Mouse (Mus musculus): ENCODE measurements around the gene Hfm1. TPM values are rescaled to one million over a fixed set of nuclear protein-coding genes. Genes with fewer than 3 reads are reported as not detected.

The Hfm1 gene
- not detected in 2 replicates for polyA plus RNA-seq (2012; ENCODE audit: insufficient read depth, insufficient read length, missing spikeins)

DNA sequence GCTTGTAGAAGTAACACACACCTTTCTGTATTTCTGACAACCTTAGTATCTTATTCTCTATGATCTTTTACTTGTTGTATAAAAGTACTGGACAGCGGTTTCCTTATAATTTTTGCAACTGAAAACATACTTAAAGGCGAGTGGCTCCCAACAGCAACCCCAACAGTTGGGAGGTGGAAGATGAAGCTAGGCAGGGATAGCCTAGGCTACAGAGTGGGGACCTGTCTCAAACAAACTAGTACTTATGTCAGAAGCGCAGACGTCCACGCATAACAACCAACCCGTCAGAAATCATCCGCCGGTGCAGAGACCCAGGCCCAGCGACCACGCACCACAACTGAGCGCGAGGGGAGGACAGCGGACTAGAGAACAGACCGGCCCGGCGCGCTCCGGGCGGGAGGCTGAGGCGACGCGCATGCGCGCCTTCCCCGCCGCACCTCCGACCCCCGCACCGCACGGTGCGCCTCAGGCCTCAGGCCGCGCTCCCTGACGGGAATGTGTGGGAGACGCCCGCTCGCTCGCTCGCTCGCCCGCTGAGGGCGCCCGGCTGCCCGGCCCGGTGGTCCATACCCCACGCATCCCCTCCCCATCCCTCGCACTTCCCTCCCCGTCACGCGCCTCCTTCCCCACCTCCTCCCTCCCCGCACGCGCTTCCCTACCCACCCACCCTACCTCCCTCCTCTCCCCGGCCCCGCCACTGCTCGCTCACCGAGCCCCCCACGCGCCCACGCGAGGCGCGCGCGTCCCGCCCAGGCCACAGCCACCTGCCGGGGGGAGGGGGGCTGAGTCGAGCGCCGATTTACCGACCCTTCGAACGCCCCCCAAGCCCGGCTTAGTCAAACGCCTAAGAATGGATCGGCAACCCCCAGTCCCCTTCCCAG is at the start of gene Hfm1:
Hfm1 (minus strand) TSS at position 834 of the 881 bp plus-strand sequence.
- Histone ChIP-seq H3K27ac (ENCODE audit: insufficient read depth, low read depth, low read length) (no peak within 1 kb of the TSS), H3K4me3 (ENCODE audit: insufficient read depth, low read length) (peak within 1 kb of the TSS; percentile 58), H3K4me1 (ENCODE audit: control insufficient read depth, insufficient read depth, low read length) (peaks cover 3% of the 10 kb centered on the region)
- no peak for TF ChIP-seq CTCF (IDR thresholded peaks at IDR 0.05; ENCODE audit: low read depth, low read length)
- TF ChIP-seq POLR2A (IDR thresholded peaks at IDR 0.05; ENCODE audit: borderline replicate concordance, low read depth, low read length) = no peak

- Histone ChIP-seq H3K4me3 (ENCODE audit: insufficient read depth, low read length) (no peak overlapping the region), H3K4me1 (ENCODE audit: control insufficient read depth, insufficient read depth, low read length) (no peaks in the 10 kb centered on the region), H3K27ac (ENCODE audit: insufficient read depth, low read depth, low read length) (no peak overlapping the region)
- TF ChIP-seq POLR2A (IDR thresholded peaks at IDR 0.05; ENCODE audit: borderline replicate concordance, low read depth, low read length) = no peak
- TF ChIP-seq CTCF (IDR thresholded peaks at IDR 0.05; ENCODE audit: low read depth, low read length) = no peak
Measured at GRCm38 (mm10) chr5:106973883-106974282, 47.8 kb upstream of the Hfm1 start.

GRCm38 (mm10) chr5:106967578-106967977 is 41.5 kb upstream of the Hfm1 start:
- no peak overlapping the region for H3K4me3 ChIP-seq (ENCODE audit: insufficient read depth, low read length)
- TF ChIP-seq POLR2A (IDR thresholded peaks at IDR 0.05; ENCODE audit: borderline replicate concordance, low read depth, low read length) = no peak
- TF ChIP-seq CTCF (IDR thresholded peaks at IDR 0.05; ENCODE audit: low read depth, low read length) = no peak
- H3K27ac ChIP-seq (ENCODE audit: insufficient read depth, low read depth, low read length) = no peak overlapping the region

DNA sequence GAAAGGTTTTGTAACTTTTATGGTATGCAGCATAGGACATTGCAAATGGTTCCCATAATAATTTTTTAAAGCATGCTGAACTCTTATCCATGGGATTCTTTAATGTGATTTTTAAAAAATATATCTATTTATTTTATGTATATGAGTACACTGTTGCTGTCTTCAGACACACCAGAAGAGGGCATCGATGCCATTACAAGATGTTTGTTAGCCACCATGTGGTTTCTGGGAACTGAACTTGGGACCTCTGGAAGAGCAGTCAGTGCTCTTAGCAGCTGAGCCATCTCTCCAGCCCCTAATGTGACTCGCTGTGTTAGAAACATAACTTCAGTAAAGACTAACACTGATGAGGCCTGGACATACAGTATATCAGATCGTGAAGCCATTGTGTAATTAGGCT is 40.3 kb upstream of the Hfm1 start:
- H3K4me1 ChIP-seq (ENCODE audit: control insufficient read depth, insufficient read depth, low read length) = peaks cover 10% of the 10 kb centered on the region
- no peak for TF ChIP-seq POLR2A (IDR thresholded peaks at IDR 0.05; ENCODE audit: borderline replicate concordance, low read depth, low read length)
- no peak overlapping the region for H3K27ac ChIP-seq (ENCODE audit: insufficient read depth, low read depth, low read length)
- H3K4me3 ChIP-seq (ENCODE audit: insufficient read depth, low read length) = no peak overlapping the region

More at GRCm38 (mm10) chr5:106967578-106967977, 41.5 kb upstream of the Hfm1 start:
- H3K4me1 ChIP-seq (ENCODE audit: control insufficient read depth, insufficient read depth, low read length) = peaks cover 10% of the 10 kb centered on the region

DNA sequence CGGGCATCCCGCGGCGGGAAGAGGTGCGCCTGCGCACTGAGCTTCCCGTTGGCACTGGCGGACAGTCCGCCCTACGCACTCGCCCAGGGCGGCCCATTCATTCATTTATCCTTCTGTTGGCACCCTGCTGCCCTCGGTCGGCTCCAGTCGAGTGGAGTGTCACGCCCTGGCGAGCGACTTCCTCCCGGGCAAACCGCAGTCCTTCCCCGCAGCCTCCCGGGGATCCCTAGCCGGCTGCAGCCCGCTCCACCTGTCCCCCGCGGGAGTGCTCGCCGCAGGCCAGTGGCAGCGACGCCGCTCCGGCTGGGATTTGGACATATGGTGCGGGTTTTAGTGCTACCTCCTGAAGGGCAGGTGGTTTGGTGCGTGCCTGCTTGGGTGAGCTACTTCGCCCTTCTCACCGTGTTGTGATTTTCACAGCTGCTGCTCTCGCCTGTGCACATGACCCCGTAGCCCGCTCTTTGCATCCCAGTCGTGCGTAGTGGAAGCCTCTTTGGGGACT is 38.4 kb upstream of the Hfm1 start:
- H3K27ac ChIP-seq (ENCODE audit: insufficient read depth, low read depth, low read length) = peak overlapping the region; percentile 71

DNA sequence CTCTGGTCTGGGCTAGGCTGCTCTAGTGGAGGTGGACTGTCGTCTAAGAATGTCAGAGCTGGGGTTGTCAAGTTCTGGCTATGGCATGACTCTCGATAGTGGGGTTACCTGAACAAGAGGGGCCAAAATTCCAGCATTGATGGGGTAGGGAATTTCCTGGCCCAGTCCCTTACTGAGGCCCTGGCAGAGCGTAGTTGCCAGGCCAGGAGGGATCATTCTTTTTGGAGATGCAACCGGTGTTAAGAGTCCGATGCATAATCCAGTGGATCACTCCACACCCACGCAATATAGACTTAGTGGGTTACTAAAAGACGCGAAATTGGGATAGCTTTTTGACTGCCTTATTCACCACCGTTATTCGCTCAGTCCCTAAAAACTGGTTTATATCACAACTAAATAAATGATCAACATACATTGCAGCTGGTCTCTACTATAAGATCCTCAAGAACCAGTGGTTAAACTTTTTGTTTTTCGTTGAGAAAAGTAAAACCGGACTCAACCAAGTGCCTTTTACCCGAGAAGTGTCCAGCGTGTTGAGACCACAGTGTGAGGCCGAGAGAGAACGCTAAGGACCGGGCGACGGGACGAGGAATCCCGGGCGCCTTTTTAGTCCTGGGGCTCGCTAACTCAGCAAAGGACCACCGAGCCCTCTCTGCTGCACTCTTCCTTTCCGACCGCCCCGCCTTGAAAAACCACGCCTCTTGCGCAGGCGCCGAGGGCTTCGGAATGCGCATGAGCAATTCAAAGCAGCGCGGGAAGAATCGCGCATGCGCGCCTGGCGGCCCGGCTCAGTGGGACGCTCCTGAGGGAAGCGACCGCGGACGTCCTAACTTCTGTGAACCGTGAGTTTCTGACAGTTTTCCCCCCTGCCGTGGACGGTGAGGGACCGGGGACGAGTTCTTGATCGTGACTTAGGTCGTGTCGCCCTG is 37.7 kb upstream of the Hfm1 start, which contains the start of gene Cdc7:
Cdc7 (plus strand) TSS at position 739 of the 929 bp plus-strand sequence.
- Histone ChIP-seq H3K4me1 (ENCODE audit: control insufficient read depth, insufficient read depth, low read length) (peaks cover 17% of the 10 kb centered on the region), H3K4me3 (ENCODE audit: insufficient read depth, low read length) (peak within 1 kb of the TSS; percentile 94), H3K27ac (ENCODE audit: insufficient read depth, low read depth, low read length) (peak within 1 kb of the TSS; percentile 71)
- TF ChIP-seq POLR2A (IDR thresholded peaks at IDR 0.05; ENCODE audit: borderline replicate concordance, low read depth, low read length) (peak; percentile 74; the same call in 1 of the 2 replicates), CTCF (IDR thresholded peaks at IDR 0.05; ENCODE audit: low read depth, low read length) (no peak)

More for the DNA sequence above, 38.4 kb upstream of the Hfm1 start:
- H3K4me3 ChIP-seq (ENCODE audit: insufficient read depth, low read length) = peak overlapping the region; percentile 94
- TF ChIP-seq CTCF (IDR thresholded peaks at IDR 0.05; ENCODE audit: low read depth, low read length) = no peak
- no peak for TF ChIP-seq POLR2A (IDR thresholded peaks at IDR 0.05; ENCODE audit: borderline replicate concordance, low read depth, low read length)
- H3K4me1 ChIP-seq (ENCODE audit: control insufficient read depth, insufficient read depth, low read length) = peaks cover 13% of the 10 kb centered on the region

DNA sequence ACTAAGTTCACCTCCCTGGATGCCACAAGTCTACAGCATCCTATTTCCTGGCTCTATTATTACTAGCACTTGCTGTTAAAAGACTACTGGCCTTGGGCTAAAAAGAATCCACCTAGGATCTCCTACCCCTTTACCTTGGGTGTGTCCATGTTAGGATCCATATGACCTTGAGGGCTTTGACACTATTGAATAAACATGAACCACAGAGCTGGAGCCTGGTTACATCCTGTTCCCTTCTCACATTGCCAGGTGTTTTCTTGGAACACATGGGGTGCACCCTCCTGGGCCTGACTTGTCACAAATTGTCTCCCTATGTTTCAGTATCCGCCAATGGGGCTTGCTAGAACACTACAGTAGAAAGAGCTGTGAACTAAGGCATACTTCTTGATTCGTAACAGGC is 34.3 kb upstream of the Hfm1 start:
- Histone ChIP-seq H3K4me1 (ENCODE audit: control insufficient read depth, insufficient read depth, low read length) (peaks cover 26% of the 10 kb centered on the region), H3K4me3 (ENCODE audit: insufficient read depth, low read length) (no peak overlapping the region), H3K27ac (ENCODE audit: insufficient read depth, low read depth, low read length) (peak overlapping the region; percentile 92; the same call in 1 of the 2 replicates)
- TF ChIP-seq POLR2A (IDR thresholded peaks at IDR 0.05; ENCODE audit: borderline replicate concordance, low read depth, low read length) (no peak), CTCF (IDR thresholded peaks at IDR 0.05; ENCODE audit: low read depth, low read length) (no peak)

GRCm38 (mm10) chr5:106959031-106959430 is 32.9 kb upstream of the Hfm1 start:
- no peak for TF ChIP-seq CTCF (IDR thresholded peaks at IDR 0.05; ENCODE audit: low read depth, low read length)
- no peak for TF ChIP-seq POLR2A (IDR thresholded peaks at IDR 0.05; ENCODE audit: borderline replicate concordance, low read depth, low read length)
- no peak overlapping the region for H3K4me3 ChIP-seq (ENCODE audit: insufficient read depth, low read length)
- H3K4me1 ChIP-seq (ENCODE audit: control insufficient read depth, insufficient read depth, low read length) = peaks cover 23% of the 10 kb centered on the region
- peak overlapping the region; percentile 92 for H3K27ac ChIP-seq (ENCODE audit: insufficient read depth, low read depth, low read length)

DNA sequence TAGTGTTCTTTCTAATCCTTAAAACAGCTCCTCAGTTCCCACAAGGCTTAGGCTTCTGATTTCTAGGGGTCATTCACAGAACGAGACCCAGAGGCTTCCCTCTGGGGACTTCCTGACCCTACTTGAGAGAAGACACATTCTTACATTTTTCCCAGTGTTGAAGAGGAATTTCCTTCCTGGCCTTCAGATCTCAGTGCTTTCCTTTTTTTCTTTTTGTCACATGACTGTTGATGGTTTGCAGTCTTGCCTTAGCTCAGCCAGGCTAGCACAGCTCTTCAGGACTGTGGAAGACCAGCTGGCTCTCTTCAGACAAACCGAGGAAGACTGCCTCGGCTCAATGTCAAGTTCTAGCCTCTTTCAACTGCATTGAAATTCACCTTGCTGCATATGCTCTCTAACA is 30.3 kb upstream of the Hfm1 start:
- no peak overlapping the region for H3K27ac ChIP-seq (ENCODE audit: insufficient read depth, low read depth, low read length)
- H3K4me3 ChIP-seq (ENCODE audit: insufficient read depth, low read length) = no peak overlapping the region
- no peak for TF ChIP-seq CTCF (IDR thresholded peaks at IDR 0.05; ENCODE audit: low read depth, low read length)
- no peak for TF ChIP-seq POLR2A (IDR thresholded peaks at IDR 0.05; ENCODE audit: borderline replicate concordance, low read depth, low read length)
- H3K4me1 ChIP-seq (ENCODE audit: control insufficient read depth, insufficient read depth, low read length) = peaks cover 20% of the 10 kb centered on the region
